Mouse (Mus musculus): Measurements from ENCODE around the gene Skap1. TPM values are rescaled to one million over a fixed set of nuclear protein-coding genes. Genes with fewer than 3 reads are reported as not detected.

The Skap1 gene
- polyA plus RNA-seq, 1 experiment from 2014 or later: 1.1 TPM

- ATAC-seq (ENCODE audit: extremely low read depth, insufficient number of reproducible peaks, low FRiP score, low TSS enrichment): no peak
- H3K9ac ChIP-seq: no peak overlapping the region
- peaks cover 30% of the 10 kb centered on the region for H3K4me1 ChIP-seq
- 0 out of 2 replicates have a peak overlapping the region, but pooled peaks have one; percentile 9 for H3K4me2 ChIP-seq
- no peaks in the 10 kb centered on the region for H3K9me3 ChIP-seq
- peaks cover 64% of the 10 kb centered on the region for H3K27me3 ChIP-seq (replicated peaks)
- no peak overlapping the region for H3K27ac ChIP-seq (replicated peaks)
- H3K36me3 ChIP-seq: no peaks in the 10 kb centered on the region
- no peak overlapping the region for H3K4me3 ChIP-seq
- whole genome bisulfite sequencing: 49% methylated on average over 7 of the region's 7 CpGs
Observed at GRCm38 (mm10) chr11:96466382-96466781, 2.0 kb downstream of the Skap1 start.

- ATAC-seq (ENCODE audit: extremely low read depth, insufficient number of reproducible peaks, low FRiP score, low TSS enrichment): no peak
- Histone ChIP-seq H3K27ac (replicated peaks) (no peak overlapping the region), H3K9ac (no peak overlapping the region), H3K4me1 (peaks cover 24% of the 10 kb centered on the region), H3K36me3 (no peaks in the 10 kb centered on the region), H3K4me3 (no peak overlapping the region), H3K4me2 (0 out of 2 replicates have a peak overlapping the region, but pooled peaks have one; percentile 9), H3K9me3 (no peaks in the 10 kb centered on the region), H3K27me3 (replicated peaks) (peaks cover 64% of the 10 kb centered on the region)
- WGBS: 62% methylated on average over 7 of the region's 7 CpGs
Observed at GRCm38 (mm10) chr11:96466987-96467386, 2.6 kb downstream of the Skap1 start.

DNA sequence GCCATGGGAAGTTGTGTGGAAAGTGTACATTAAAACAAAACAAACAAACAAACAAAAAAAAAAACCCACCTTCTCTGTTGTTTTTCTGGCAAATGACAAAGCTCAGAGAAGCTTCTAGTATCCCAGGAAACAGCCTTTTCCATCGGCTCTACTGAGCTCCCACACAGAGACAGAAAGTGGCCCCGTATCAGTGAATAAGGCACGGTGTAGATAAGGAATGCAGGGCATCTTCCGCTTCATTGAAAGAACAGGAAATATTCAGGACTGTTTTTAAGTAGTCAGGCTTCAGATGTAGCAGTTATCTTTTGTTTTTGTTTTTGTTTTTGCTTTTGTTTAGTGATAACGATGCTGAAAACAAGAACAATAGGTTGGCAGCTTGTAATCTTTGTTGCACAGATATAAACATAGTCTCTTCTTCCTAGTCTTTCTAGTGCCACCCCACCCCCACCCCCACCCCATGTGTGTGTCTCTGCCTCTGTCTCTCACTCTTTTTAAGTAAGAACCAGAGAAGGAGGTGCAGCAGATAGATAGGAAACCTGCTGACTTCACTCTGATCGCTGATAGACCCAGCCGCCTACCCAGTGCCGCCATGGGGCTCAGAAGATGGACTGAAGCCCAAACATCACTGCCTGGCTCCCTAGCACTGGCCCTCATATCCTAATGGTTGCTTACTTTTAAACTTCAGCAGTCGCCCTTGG lies 3.8 kb downstream of the Skap1 start:
- H3K27ac ChIP-seq (replicated peaks): no peak overlapping the region
- 17% methylated on average over 9 of the region's 9 CpGs for WGBS
- no peaks in the 10 kb centered on the region for H3K9me3 ChIP-seq
- peaks cover 16% of the 10 kb centered on the region for H3K4me1 ChIP-seq
- no peak; the same call in 1 of the 2 replicates for ATAC-seq (ENCODE audit: extremely low read depth, insufficient number of reproducible peaks, low FRiP score, low TSS enrichment)
- H3K27me3 ChIP-seq (replicated peaks): peaks cover 52% of the 10 kb centered on the region
- no peak overlapping the region for H3K9ac ChIP-seq
- H3K36me3 ChIP-seq: no peaks in the 10 kb centered on the region
- no peak overlapping the region for H3K4me2 ChIP-seq
- H3K4me3 ChIP-seq: no peak overlapping the region

GRCm38 (mm10) chr11:96482711-96483110 lies 18.3 kb downstream of the Skap1 start:
- H3K27me3 ChIP-seq (replicated peaks): 0 out of 2 replicates have a peak, but pooled peaks cover 11% of the 10 kb centered on the region
- no peak for ATAC-seq (ENCODE audit: extremely low read depth, insufficient number of reproducible peaks, low FRiP score, low TSS enrichment)
- H3K4me2 ChIP-seq: no peak overlapping the region
- no peaks in the 10 kb centered on the region for H3K4me1 ChIP-seq
- H3K9ac ChIP-seq: no peak overlapping the region
- H3K27ac ChIP-seq (replicated peaks): no peak overlapping the region
- 73% methylated on average over 3 of the region's 3 CpGs for WGBS
- no peaks in the 10 kb centered on the region for H3K36me3 ChIP-seq
- no peaks in the 10 kb centered on the region for H3K9me3 ChIP-seq
- H3K4me3 ChIP-seq: no peak overlapping the region

DNA sequence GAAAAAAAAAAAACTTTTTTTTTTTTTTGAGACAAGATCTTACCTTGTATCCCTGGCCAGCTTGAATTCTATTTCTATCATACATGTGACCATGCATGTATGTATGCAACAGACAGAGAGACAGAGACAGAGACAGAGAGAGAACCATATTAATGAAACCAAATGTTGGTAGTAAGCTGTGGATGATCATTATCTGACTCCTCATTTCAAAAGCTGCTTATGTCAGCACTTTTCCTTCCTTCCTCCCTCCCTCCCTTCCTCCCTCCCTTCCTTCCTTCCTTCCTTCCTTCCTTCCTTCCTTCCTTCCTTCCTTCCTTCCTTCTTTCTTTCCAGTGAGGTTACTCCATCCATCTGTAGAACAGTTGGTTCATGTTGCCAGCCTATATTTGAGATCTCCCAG lies 18.8 kb downstream of the Skap1 start:
- no peak overlapping the region for H3K4me3 ChIP-seq
- H3K9me3 ChIP-seq: no peaks in the 10 kb centered on the region
- no peaks in the 10 kb centered on the region for H3K36me3 ChIP-seq
- H3K27me3 ChIP-seq (replicated peaks): 0 out of 2 replicates have a peak, but pooled peaks cover 11% of the 10 kb centered on the region
- no peak overlapping the region for H3K27ac ChIP-seq (replicated peaks)
- H3K4me1 ChIP-seq: no peaks in the 10 kb centered on the region
- ATAC-seq (ENCODE audit: extremely low read depth, insufficient number of reproducible peaks, low FRiP score, low TSS enrichment): no peak
- H3K4me2 ChIP-seq: no peak overlapping the region
- H3K9ac ChIP-seq: no peak overlapping the region

- Histone ChIP-seq H3K9me3 (no peaks in the 10 kb centered on the region), H3K4me1 (peaks cover 4% of the 10 kb centered on the region; the same call in 1 of the 2 replicates), H3K9ac (no peak overlapping the region), H3K4me3 (no peak overlapping the region), H3K4me2 (no peak overlapping the region), H3K27ac (replicated peaks) (no peak overlapping the region), H3K27me3 (replicated peaks) (peaks cover 27% of the 10 kb centered on the region), H3K36me3 (no peaks in the 10 kb centered on the region)
- ATAC-seq (ENCODE audit: extremely low read depth, insufficient number of reproducible peaks, low FRiP score, low TSS enrichment): no peak
- WGBS: 24% methylated on average over 8 of the region's 8 CpGs
Observed at GRCm38 (mm10) chr11:96498481-96498880, 34.1 kb downstream of the Skap1 start.

DNA sequence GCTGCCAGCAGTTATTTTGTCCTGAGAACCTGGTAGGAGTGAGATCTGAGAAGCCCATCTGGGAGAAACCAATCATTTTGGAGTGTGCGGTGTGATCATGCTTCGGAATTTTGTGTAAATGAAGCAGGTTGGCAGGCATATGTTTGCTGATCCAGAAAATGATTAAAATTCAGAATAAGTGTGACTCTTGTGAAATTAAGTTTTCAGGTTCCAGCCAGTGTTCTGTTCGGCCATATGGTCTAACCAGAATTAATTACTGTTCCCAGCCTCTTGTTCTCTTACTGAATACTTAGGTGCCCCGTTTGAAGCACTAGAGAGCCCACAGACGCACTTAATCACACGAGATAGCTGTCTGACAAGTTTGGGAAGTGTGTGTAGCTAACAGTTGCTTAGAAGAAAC lies 36.6 kb downstream of the Skap1 start:
- Histone ChIP-seq H3K27me3 (replicated peaks) (peaks cover 27% of the 10 kb centered on the region), H3K4me2 (no peak overlapping the region), H3K36me3 (no peaks in the 10 kb centered on the region), H3K4me1 (peaks cover 4% of the 10 kb centered on the region; the same call in 1 of the 2 replicates), H3K9ac (no peak overlapping the region), H3K9me3 (no peaks in the 10 kb centered on the region), H3K27ac (replicated peaks) (no peak overlapping the region), H3K4me3 (no peak overlapping the region)
- no peak for ATAC-seq (ENCODE audit: extremely low read depth, insufficient number of reproducible peaks, low FRiP score, low TSS enrichment)
- 46% methylated on average over 6 of the region's 6 CpGs for WGBS

DNA sequence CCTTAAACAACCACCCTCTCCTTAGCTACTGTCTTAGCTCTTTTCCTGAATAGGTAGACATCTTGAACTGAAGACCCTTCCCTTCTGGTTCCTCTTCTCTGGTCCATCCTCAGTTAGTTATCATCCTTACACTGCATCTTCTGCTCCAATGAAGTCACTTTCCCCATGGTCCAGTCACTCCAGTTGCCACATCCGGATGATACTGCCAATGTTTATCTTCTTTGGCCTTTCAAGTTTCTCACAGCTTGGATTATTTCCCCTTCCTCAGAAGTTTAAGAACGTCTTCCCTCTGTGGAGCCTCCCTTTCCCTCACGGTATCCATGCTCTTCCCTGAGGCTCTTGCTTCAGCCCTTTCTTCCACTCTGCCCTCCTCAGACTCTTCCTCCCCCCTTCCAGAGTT lies 38.6 kb downstream of the Skap1 start:
- 63% methylated on average over 3 of the region's 3 CpGs for WGBS
- H3K27ac ChIP-seq (replicated peaks): no peak overlapping the region
- H3K9me3 ChIP-seq: no peaks in the 10 kb centered on the region

DNA sequence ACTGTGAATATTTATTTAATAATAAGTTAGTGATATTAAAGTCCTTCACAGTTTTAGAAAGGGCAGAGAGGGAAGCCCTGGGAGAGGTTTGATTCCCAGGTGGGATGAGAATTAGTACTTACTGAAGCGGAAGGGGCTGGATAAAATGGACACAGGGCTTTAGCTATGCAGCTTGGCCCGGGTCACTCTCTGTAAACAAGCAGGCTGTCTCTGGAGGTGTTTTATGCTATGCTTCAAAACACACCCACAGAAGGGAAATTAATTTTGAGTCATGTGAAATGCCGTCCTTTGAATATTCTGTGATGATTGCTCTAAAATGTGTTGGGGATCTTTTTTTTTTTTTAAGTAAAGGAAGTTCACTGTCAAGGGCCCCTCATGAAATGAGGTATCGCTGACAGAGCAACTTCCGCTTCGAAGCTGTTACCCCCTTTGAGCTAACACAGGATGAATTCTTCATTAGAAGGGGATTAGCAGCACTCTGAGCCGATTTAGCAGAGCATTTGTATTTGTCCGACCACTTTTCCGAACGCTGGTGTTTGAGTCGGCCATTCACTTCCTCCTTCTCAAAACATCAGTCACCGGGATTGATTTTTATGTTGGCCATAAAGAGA lies 40.2 kb downstream of the Skap1 start:
- no peak for ATAC-seq (ENCODE audit: extremely low read depth, insufficient number of reproducible peaks, low FRiP score, low TSS enrichment)

More for the DNA sequence above, 38.6 kb downstream of the Skap1 start:
- Histone ChIP-seq H3K4me1 (peaks cover 4% of the 10 kb centered on the region; the same call in 1 of the 2 replicates), H3K27me3 (replicated peaks) (peaks cover 27% of the 10 kb centered on the region), H3K4me2 (no peak overlapping the region), H3K36me3 (no peaks in the 10 kb centered on the region), H3K9ac (no peak overlapping the region), H3K4me3 (no peak overlapping the region)
- ATAC-seq (ENCODE audit: extremely low read depth, insufficient number of reproducible peaks, low FRiP score, low TSS enrichment): no peak

DNA sequence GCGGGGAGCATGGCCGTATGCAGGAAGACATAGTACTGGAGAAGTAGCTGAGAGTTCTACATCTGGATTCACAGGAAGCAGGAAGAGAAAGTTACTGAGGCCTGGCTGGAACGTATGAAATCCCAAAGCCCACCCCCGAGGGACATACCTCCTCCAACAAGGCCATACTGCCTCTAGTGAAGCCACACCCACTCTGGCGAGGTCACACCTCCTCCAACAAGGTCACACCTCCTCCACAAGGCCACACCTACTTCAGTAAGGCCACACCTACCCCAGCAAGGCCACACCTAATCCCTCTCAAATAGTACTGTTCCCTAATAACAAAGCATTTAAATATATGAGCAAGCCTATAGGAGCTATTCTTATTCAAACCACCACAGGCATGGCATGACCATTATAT lies 41.4 kb downstream of the Skap1 start:
- Histone ChIP-seq H3K9me3 (no peaks in the 10 kb centered on the region), H3K36me3 (no peaks in the 10 kb centered on the region), H3K9ac (no peak overlapping the region), H3K4me1 (no peaks in the 10 kb centered on the region), H3K27ac (replicated peaks) (no peak overlapping the region), H3K27me3 (replicated peaks) (peaks cover 19% of the 10 kb centered on the region), H3K4me2 (no peak overlapping the region), H3K4me3 (no peak overlapping the region)
- no peak for ATAC-seq (ENCODE audit: extremely low read depth, insufficient number of reproducible peaks, low FRiP score, low TSS enrichment)
- WGBS: 64% methylated on average over 5 of the region's 5 CpGs

More for the DNA sequence above, 40.2 kb downstream of the Skap1 start:
- no peak overlapping the region for H3K4me2 ChIP-seq
- no peak overlapping the region for H3K27ac ChIP-seq (replicated peaks)
- H3K27me3 ChIP-seq (replicated peaks): peaks cover 23% of the 10 kb centered on the region
- no peak overlapping the region for H3K4me3 ChIP-seq
- H3K36me3 ChIP-seq: no peaks in the 10 kb centered on the region
- no peaks in the 10 kb centered on the region for H3K9me3 ChIP-seq
- H3K4me1 ChIP-seq: no peaks in the 10 kb centered on the region
- 76% methylated on average over 12 of the region's 12 CpGs for WGBS
- H3K9ac ChIP-seq: no peak overlapping the region

DNA sequence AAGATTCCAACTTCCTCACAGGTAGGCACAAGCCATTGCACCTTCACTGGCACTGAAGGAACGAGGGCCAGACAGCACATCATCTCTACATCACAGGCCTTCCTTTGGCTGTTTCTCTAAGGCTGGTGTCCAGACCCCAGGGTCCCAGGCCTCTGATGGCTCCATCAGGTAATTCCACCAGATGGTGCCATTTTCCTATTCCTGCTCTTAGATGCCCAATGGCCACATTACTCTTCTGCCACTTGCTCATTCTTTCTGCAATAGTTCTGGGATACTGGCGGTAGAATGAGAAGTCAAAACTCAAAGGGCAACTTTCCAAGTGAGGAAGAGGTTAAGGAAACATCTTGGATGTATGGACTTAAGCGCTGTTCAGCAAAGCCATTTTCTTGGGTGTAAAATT lies 50.8 kb downstream of the Skap1 start:
- Histone ChIP-seq H3K27ac (replicated peaks) (no peak overlapping the region), H3K4me3 (no peak overlapping the region), H3K4me1 (peaks cover 2% of the 10 kb centered on the region; the same call in 1 of the 2 replicates), H3K27me3 (replicated peaks) (peaks cover 28% of the 10 kb centered on the region), H3K9ac (no peak overlapping the region), H3K4me2 (no peak overlapping the region), H3K9me3 (no peaks in the 10 kb centered on the region), H3K36me3 (no peaks in the 10 kb centered on the region)
- 85% methylated on average over 3 of the region's 3 CpGs for WGBS
- no peak for ATAC-seq (ENCODE audit: extremely low read depth, insufficient number of reproducible peaks, low FRiP score, low TSS enrichment)

DNA sequence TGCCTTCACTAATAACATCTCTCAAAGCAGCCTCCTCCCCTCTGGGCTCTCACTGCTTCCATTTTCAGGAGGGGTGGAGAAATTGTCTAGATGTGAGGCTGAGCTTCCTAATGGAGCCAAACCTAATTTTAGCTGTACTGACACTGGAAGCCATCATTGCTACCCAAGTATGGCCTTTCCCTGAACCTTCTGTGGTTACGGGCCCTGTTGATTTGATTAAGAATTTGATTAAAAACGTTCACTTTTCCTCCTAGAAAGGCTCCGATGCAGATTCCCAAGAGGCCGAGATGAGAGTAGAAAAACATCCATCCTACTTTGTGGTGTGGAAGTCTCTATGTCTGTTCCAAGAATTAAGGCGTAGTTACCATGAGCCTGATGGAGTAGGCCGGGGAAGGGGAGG lies 60.1 kb downstream of the Skap1 start:
- H3K9me3 ChIP-seq: 0 out of 2 replicates have a peak, but pooled peaks cover 2% of the 10 kb centered on the region
- H3K4me1 ChIP-seq: no peaks in the 10 kb centered on the region
- WGBS: 72% methylated on average over 6 of the region's 6 CpGs
- H3K27me3 ChIP-seq (replicated peaks): 0 out of 2 replicates have a peak, but pooled peaks cover 3% of the 10 kb centered on the region
- no peak overlapping the region for H3K27ac ChIP-seq (replicated peaks)
- no peak overlapping the region for H3K4me2 ChIP-seq
- H3K9ac ChIP-seq: no peak overlapping the region
- ATAC-seq (ENCODE audit: extremely low read depth, insufficient number of reproducible peaks, low FRiP score, low TSS enrichment): no peak
- H3K36me3 ChIP-seq: no peaks in the 10 kb centered on the region
- no peak overlapping the region for H3K4me3 ChIP-seq

Measured in heart, embryonic 13.5 days (tissue).